Comparison of ENCODE assay signal across 16 mouse cellular contexts in genomic region chr7:30633762-30634412, GRCm38 (mm10). TPM values are rescaled to one million over a fixed set of nuclear protein-coding genes. Genes with fewer than 3 reads are reported as not detected.
DNase-seq lines count a peak whose midpoint lies in the region; ATAC-seq and TF ChIP-seq lines count a peak whose summit lies in the region.
"Had no signal": no experiment of that assay in that cellular context is flagged by ENCODE, and none has a peak within 500 bp of the region (broad histone marks: within the 10 kb centered on the region; RNA-seq: fewer than 3 reads in every experiment).

No protein-coding gene starts in this region.

- no peak for DNase-seq in heart, adult 11 months
- DNase-seq in lung, adult 2 months = no peak
- DNase-seq in ZHBTc4 (ENCODE audit: low read depth, low spot score) = peak; percentile 47
- no peak for DNase-seq in layer of hippocampus, postnatal 10 days (ENCODE audit: low spot score in 2 of 2)
- no peak for DNase-seq in cerebellum, postnatal 36 days
- DNase-seq: cerebellum, adult 2 months; right cerebral cortex, adult 18-20 months had no signal

- H3K4me1 ChIP-seq in heart, embryonic 13.5 days = peaks cover 21% of the 10 kb centered on the region
- no peaks in the 10 kb centered on the region; the same call in 1 of the 2 replicates for H3K4me1 ChIP-seq in lung, embryonic 16.5 days (replicated peaks; ENCODE audit: control insufficient read depth, insufficient read depth, low read length)
- H3K4me1 ChIP-seq in lung, adult 2 months (ENCODE audit: control insufficient read depth, insufficient read depth, low read length) = no peaks in the 10 kb centered on the region
- H3K4me1 ChIP-seq in limb, embryonic 13.5 days = peaks cover 20% of the 10 kb centered on the region

- 0 out of 2 replicates have a peak overlapping the region, but pooled peaks have one; percentile 39 for H3K4me3 ChIP-seq in heart, embryonic 13.5 days
- peak overlapping the region; percentile 3; the same call in 1 of the 2 replicates for H3K4me3 ChIP-seq in lung, embryonic 16.5 days (ENCODE audit: low read length)
- no peak overlapping the region for H3K4me3 ChIP-seq in lung, adult 2 months (replicated peaks; ENCODE audit: extremely low read depth, low read depth, low read length)
- H3K4me3 ChIP-seq in limb, embryonic 13.5 days = peak overlapping the region; percentile 28
- H3K4me3 ChIP-seq: erythroblast, embryonic 14.5 days had no signal

- peak overlapping the region; percentile 60 for H3K4me2 ChIP-seq in heart, embryonic 13.5 days
- no peak overlapping the region for H3K4me2 ChIP-seq in lung, embryonic 16.5 days (ENCODE audit: low read depth, low read length)
- H3K4me2 ChIP-seq in limb, embryonic 13.5 days (replicated peaks) = peak overlapping the region; percentile 53

- H3K36me3 ChIP-seq in heart, embryonic 13.5 days = no peaks in the 10 kb centered on the region
- no peaks in the 10 kb centered on the region for H3K36me3 ChIP-seq in lung, embryonic 16.5 days (ENCODE audit: control insufficient read depth, insufficient read depth, low read length)
- no peaks in the 10 kb centered on the region for H3K36me3 ChIP-seq in limb, embryonic 13.5 days

- no peak for TF ChIP-seq POLR2A in lung, adult 2 months (IDR thresholded peaks at IDR 0.05; ENCODE audit: borderline replicate concordance, extremely low read depth, low read depth, low read length)

- H3K9ac ChIP-seq in heart, embryonic 13.5 days = peak overlapping the region; percentile 61; the same call in 1 of the 2 replicates
- H3K9ac ChIP-seq in lung, embryonic 16.5 days (ENCODE audit: low read length) = no peak overlapping the region
- 0 out of 2 replicates have a peak overlapping the region, but pooled peaks have one; percentile 19 for H3K9ac ChIP-seq in limb, embryonic 13.5 days

- WGBS in heart, embryonic 13.5 days = 11% methylated on average over 27 of the region's 27 CpGs
- WGBS in lung, embryonic 16.5 days = 3% methylated on average over 26 of the region's 27 CpGs
- WGBS in lung, adult 2 months = 4% methylated on average over 27 of the region's 27 CpGs
- 4% methylated on average over 27 of the region's 27 CpGs for WGBS in limb, embryonic 13.5 days

- ATAC-seq in heart, embryonic 13.5 days (ENCODE audit: extremely low read depth, insufficient number of reproducible peaks, low FRiP score, low TSS enrichment) = no peak
- ATAC-seq in lung, embryonic 16.5 days (ENCODE audit: low read depth) = no peak
- ATAC-seq in limb, embryonic 13.5 days (ENCODE audit: low FRiP score, low read depth) = no peak

- no peak overlapping the region for H3K27ac ChIP-seq in heart, embryonic 13.5 days (replicated peaks)
- H3K27ac ChIP-seq in lung, embryonic 16.5 days (ENCODE audit: low read length) = no peak overlapping the region
- H3K27ac ChIP-seq in limb, embryonic 13.5 days = no peak overlapping the region

- H3K9me3 ChIP-seq in heart, embryonic 13.5 days = no peaks in the 10 kb centered on the region
- H3K9me3 ChIP-seq in lung, embryonic 16.5 days (ENCODE audit: control insufficient read depth, low read length) = no peaks in the 10 kb centered on the region
- no peaks in the 10 kb centered on the region for H3K9me3 ChIP-seq in limb, embryonic 13.5 days

- H3K27me3 ChIP-seq in heart, embryonic 13.5 days (replicated peaks) = peaks cover 77% of the 10 kb centered on the region
- H3K27me3 ChIP-seq in lung, embryonic 16.5 days (ENCODE audit: control insufficient read depth, insufficient read depth, low read depth, low read length) = peaks cover 48% of the 10 kb centered on the region
- peaks cover 71% of the 10 kb centered on the region for H3K27me3 ChIP-seq in limb, embryonic 13.5 days

- no peak for TF ChIP-seq CTCF in lung, adult 2 months (IDR thresholded peaks at IDR 0.05; ENCODE audit: insufficient read depth, low read length)

RNA-seq across cellular contexts. Expression of gene Etv2, which starts 1.8 kb away (rescaled TPM):
- polyA plus RNA-seq in heart, embryonic 13.5 days (2015; fragmentation: Nextera tagmentation; extraction: Ambion mirVana) = 0.33 and 0.37 TPM in 2 replicates
- not detected in 2 replicates for polyA plus RNA-seq in lung, embryonic 16.5 days (2015; fragmentation: Nextera tagmentation; extraction: Ambion mirVana)
- not detected in 2 replicates for polyA plus RNA-seq in lung, adult 2 months (2012; rRNA removed)
- polyA plus RNA-seq in limb, embryonic 13.5 days (2015; fragmentation: Nextera tagmentation; extraction: Ambion mirVana) = not detected in 2 replicates
- not detected for total RNA-seq in layer of hippocampus, postnatal 10 days (2021)
- total RNA-seq: adrenal gland, postnatal 36 days; gastrocnemius, adult 8-10 months; left cerebral cortex, adult 18-20 months had no signal
- polyA plus RNA-seq: C2C12; cerebellum, adult 2 months; erythroblast, embryonic 14.5 days; neural tube, embryonic 11.5 days had no signal

RNA-seq across cellular contexts. Expression of gene Cox6b1, which starts 7.9 kb away (rescaled TPM):
- polyA plus RNA-seq in heart, embryonic 13.5 days (2015; fragmentation: Nextera tagmentation; extraction: Ambion mirVana) = 1,963 and 2,109 TPM in 2 replicates
- 902 and 945 TPM in 2 replicates for polyA plus RNA-seq in lung, embryonic 16.5 days (2015; fragmentation: Nextera tagmentation; extraction: Ambion mirVana)
- polyA plus RNA-seq in lung, adult 2 months (2012; rRNA removed) = 183 and 273 TPM in 2 replicates
- 766 and 797 TPM in 2 replicates for polyA plus RNA-seq in limb, embryonic 13.5 days (2015; fragmentation: Nextera tagmentation; extraction: Ambion mirVana)
- total RNA-seq in layer of hippocampus, postnatal 10 days (2021) = 100 to 1,000 TPM; 719 to 852 TPM

RNA-seq across cellular contexts. Expression of gene Rbm42, which starts 16.2 kb away (rescaled TPM):
- polyA plus RNA-seq in heart, embryonic 13.5 days (2015; fragmentation: Nextera tagmentation; extraction: Ambion mirVana) = 79.5 and 88.4 TPM in 2 replicates
- 106 and 110 TPM in 2 replicates for polyA plus RNA-seq in lung, embryonic 16.5 days (2015; fragmentation: Nextera tagmentation; extraction: Ambion mirVana)
- polyA plus RNA-seq in lung, adult 2 months (2012; rRNA removed) = 78.0 and 79.7 TPM in 2 replicates
- 127 and 130 TPM in 2 replicates for polyA plus RNA-seq in limb, embryonic 13.5 days (2015; fragmentation: Nextera tagmentation; extraction: Ambion mirVana)
- 10 to 100 TPM; 75.3 to 79.9 TPM for total RNA-seq in layer of hippocampus, postnatal 10 days (2021)

RNA-seq across cellular contexts. Expression of gene Upk1a, which starts 21.2 kb away (rescaled TPM):
- polyA plus RNA-seq in heart, embryonic 13.5 days (2015; fragmentation: Nextera tagmentation; extraction: Ambion mirVana) = 0.33 and 0.37 TPM in 2 replicates
- polyA plus RNA-seq in lung, embryonic 16.5 days (2015; fragmentation: Nextera tagmentation; extraction: Ambion mirVana) = 1.8 and 1.9 TPM in 2 replicates
- polyA plus RNA-seq in lung, adult 2 months (2012; rRNA removed) = 8.5 and 8.6 TPM in 2 replicates
- 1.5 and 1.7 TPM in 2 replicates for polyA plus RNA-seq in limb, embryonic 13.5 days (2015; fragmentation: Nextera tagmentation; extraction: Ambion mirVana)
- under 1 TPM; 0.22 to 0.34 TPM for total RNA-seq in layer of hippocampus, postnatal 10 days (2021)

RNA-seq across cellular contexts. Expression of gene Haus5, which starts 30.9 kb away (rescaled TPM):
- 30.1 and 32.3 TPM in 2 replicates for polyA plus RNA-seq in heart, embryonic 13.5 days (2015; fragmentation: Nextera tagmentation; extraction: Ambion mirVana)
- polyA plus RNA-seq in lung, embryonic 16.5 days (2015; fragmentation: Nextera tagmentation; extraction: Ambion mirVana) = 49.6 and 58.2 TPM in 2 replicates
- 9.9 and 13.0 TPM in 2 replicates for polyA plus RNA-seq in lung, adult 2 months (2012; rRNA removed)
- polyA plus RNA-seq in limb, embryonic 13.5 days (2015; fragmentation: Nextera tagmentation; extraction: Ambion mirVana) = 45.3 and 50.0 TPM in 2 replicates
- total RNA-seq in layer of hippocampus, postnatal 10 days (2021) = 1 to 10 TPM; 7.0 to 7.4 TPM
